Mouse (Mus musculus): ENCODE data around the gene D2hgdh.

DNA sequence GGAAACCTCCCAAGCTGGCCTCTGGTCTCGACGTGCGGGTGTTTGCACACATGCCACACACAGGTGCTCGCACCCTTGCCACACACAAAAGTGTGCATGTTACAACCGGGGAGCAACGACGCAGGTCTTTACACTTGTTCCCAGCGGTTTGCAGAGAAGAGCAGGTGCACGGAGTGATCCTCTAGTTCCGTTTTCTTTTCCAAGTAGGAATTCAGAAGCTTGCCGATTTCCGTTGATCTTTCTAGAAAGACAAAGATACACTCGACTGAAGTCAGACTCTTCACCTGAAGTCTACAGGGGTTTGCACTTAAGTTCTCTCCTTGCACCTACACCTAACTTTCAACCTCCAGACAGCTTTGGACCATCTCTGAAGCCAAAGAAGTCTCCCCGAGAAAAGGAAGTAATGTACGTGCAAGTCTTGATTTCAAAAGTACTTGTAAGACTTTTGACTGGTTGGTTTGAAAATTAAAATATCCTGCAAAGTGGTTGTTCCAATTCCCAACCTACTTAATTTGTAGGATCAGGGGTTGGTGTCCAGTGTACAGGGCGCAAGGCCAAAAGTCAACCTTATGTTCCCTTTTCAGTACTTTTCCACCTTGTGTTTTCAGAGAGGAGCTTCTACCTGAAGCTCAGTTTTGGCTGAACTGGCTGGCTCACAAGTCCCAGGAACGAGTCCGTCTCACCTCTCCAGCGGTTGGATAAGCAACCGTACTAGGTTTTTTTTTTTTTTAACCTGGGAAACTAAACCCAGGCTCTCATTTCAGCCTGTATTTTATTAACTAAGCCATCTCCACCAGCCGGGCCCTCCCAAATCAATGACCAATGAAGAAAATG, 23.8 kb upstream of the D2hgdh start:
- no peak for TF ChIP-seq CTCF (conservative IDR thresholded peaks at IDR 0.05; ENCODE audit: insufficient read depth, insufficient read length, low read depth, low read length)
- no peak for TF ChIP-seq POLR2A (IDR thresholded peaks at IDR 0.05; ENCODE audit: low read depth, low read length)
